Mouse (Mus musculus): ENCODE results near the gene Ptbp3.

The Ptbp3 gene

GRCm38 (mm10) chr4:59505481-59505880 lies 43.7 kb downstream of the Ptbp3 start:
- no peak for DNase-seq (ENCODE audit: low spot score in 2 of 2)

- no peak for DNase-seq (ENCODE audit: low spot score in 2 of 2)
These were observed 58.1 kb downstream of the Ptbp3 start for GRCm38 (mm10) chr4:59491097-59491496.

- DNase-seq (ENCODE audit: low spot score in 2 of 2) = no peak
These were observed 77.9 kb downstream of the Ptbp3 start for GRCm38 (mm10) chr4:59471306-59471705.

GRCm38 (mm10) chr4:59465449-59465848 lies 83.7 kb downstream of the Ptbp3 start:
- no peak for DNase-seq (ENCODE audit: low spot score in 2 of 2)

- DNase-seq (ENCODE audit: low spot score in 2 of 2) = no peak
These were observed 84.5 kb downstream of the Ptbp3 start for GRCm38 (mm10) chr4:59464661-59465060.

- peak; percentile 68 to 85 for DNase-seq (ENCODE audit: low spot score in 2 of 2)
These were observed 86.7 kb downstream of the Ptbp3 start for GRCm38 (mm10) chr4:59462494-59462893.

GRCm38 (mm10) chr4:59461116-59461727 lies 87.9 kb downstream of the Ptbp3 start:
- DNase-seq (ENCODE audit: low spot score in 2 of 2) = peak in 1 of 2 experiments; percentile 21

GRCm38 (mm10) chr4:59459216-59459955 lies 89.8 kb downstream of the Ptbp3 start:
- peak in 1 of 2 experiments; percentile 27 for DNase-seq (ENCODE audit: low spot score in 2 of 2)

GRCm38 (mm10) chr4:59457941-59458340 lies 91.2 kb downstream of the Ptbp3 start:
- peak; percentile 32 to 36 for DNase-seq (ENCODE audit: low spot score in 2 of 2)

- peak in 1 of 2 experiments; percentile 12 for DNase-seq (ENCODE audit: low spot score in 2 of 2)
These were observed 92.1 kb downstream of the Ptbp3 start for GRCm38 (mm10) chr4:59457091-59457490.

- no peak for DNase-seq (ENCODE audit: low spot score in 2 of 2)
These were observed 93.7 kb downstream of the Ptbp3 start for GRCm38 (mm10) chr4:59455465-59455864.

GRCm38 (mm10) chr4:59454046-59454445 lies 95.1 kb downstream of the Ptbp3 start:
- no peak for DNase-seq (ENCODE audit: low spot score in 2 of 2)

- no peak for DNase-seq (ENCODE audit: low spot score in 2 of 2)
These were observed 96.6 kb downstream of the Ptbp3 start for GRCm38 (mm10) chr4:59452503-59452933.

- DNase-seq (ENCODE audit: low spot score in 2 of 2) = no peak
These were observed 98.3 kb downstream of the Ptbp3 start for GRCm38 (mm10) chr4:59450906-59451305.

- no peak for DNase-seq (ENCODE audit: low spot score in 2 of 2)
These were observed 98.8 kb downstream of the Ptbp3 start for GRCm38 (mm10) chr4:59450234-59450854.

- DNase-seq (ENCODE audit: low spot score in 2 of 2) = no peak
These were observed 101.9 kb downstream of the Ptbp3 start for GRCm38 (mm10) chr4:59447296-59447695.

GRCm38 (mm10) chr4:59445516-59445915 lies 103.6 kb downstream of the Ptbp3 start:
- DNase-seq (ENCODE audit: low spot score in 2 of 2) = no peak

- DNase-seq (ENCODE audit: low spot score in 2 of 2) = no peak
These were observed 104.2 kb downstream of the Ptbp3 start for GRCm38 (mm10) chr4:59444994-59445393.

GRCm38 (mm10) chr4:59444085-59444484 lies 105.1 kb downstream of the Ptbp3 start:
- no peak for DNase-seq (ENCODE audit: low spot score in 2 of 2)

GRCm38 (mm10) chr4:59441265-59441664 lies 107.9 kb downstream of the Ptbp3 start:
- no peak for DNase-seq (ENCODE audit: low spot score in 2 of 2)

- DNase-seq (ENCODE audit: low spot score in 2 of 2) = no peak
These were observed 109.2 kb downstream of the Ptbp3 start for GRCm38 (mm10) chr4:59439960-59440359.

- DNase-seq (ENCODE audit: low spot score in 2 of 2) = no peak
These were observed 110.1 kb downstream of the Ptbp3 start for GRCm38 (mm10) chr4:59439041-59439440.
